Mouse (Mus musculus): ENCODE data around the gene B9d1.

The B9d1 gene

GRCm38 (mm10) chr11:61489874-61490273, 15.1 kb upstream of the B9d1 start:
- DNase-seq, result no peak

DNA sequence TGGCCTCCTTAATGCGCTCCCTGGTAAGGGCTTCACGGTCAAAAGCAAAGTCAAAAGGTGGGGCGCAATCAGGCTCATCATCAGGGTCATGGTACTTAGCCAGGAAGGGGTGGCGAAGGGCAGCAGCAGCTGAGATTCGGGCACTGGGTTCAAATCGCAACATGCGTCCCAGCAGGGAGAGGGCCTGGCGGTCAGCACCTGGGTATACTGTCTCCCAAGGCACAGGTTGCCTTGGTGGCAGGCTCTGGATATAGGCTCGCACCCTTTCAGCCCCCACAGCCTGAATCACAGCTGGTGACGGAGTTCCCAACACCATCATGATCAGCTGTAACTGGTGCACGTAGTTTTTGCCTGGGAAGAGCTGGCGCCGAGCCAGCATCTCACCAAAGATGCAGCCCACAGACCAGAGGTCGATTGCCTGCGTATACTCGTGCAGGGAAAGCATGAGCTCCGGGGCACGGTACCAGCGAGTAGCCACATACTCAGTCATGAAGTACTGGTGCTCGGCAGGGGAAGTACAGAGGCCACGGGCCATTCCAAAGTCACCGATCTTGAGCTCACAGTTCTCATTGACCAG, 13.9 kb upstream of the B9d1 start:
- DNase-seq, result no peak

- no peak for DNase-seq
These were observed 12.1 kb upstream of the B9d1 start for GRCm38 (mm10) chr11:61492749-61493401.

DNA sequence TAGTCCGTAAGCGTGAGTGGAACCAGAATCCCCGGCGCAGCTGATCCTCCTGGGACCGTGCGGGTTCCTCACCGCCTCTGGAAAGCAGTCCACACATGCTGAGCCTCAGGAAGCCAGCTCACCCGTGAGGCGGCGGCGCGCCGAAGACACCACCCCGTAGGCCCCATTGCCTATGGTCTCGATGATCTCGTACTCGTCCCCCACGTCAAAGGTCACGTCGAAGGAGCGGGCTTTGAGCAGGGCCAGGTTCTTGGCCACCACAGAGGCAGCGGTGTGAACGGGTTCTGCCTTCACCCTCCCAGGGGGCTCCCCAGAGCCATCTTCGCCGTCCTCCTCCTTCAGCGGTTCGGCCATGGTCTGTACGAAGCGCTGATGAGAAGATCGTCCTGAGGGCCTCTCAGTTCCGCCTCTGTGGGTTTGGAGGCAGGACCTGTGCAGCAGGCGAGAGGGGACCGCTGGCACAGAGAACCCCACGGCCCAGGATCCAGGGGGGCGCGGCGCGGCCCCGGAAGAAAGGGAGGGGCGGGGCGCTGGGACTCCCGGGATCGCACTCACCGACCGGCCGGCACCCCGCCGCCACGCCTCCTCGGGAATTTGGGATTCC, 11.3 kb upstream of the B9d1 start:
- DNase-seq, result peak; percentile 57

DNA sequence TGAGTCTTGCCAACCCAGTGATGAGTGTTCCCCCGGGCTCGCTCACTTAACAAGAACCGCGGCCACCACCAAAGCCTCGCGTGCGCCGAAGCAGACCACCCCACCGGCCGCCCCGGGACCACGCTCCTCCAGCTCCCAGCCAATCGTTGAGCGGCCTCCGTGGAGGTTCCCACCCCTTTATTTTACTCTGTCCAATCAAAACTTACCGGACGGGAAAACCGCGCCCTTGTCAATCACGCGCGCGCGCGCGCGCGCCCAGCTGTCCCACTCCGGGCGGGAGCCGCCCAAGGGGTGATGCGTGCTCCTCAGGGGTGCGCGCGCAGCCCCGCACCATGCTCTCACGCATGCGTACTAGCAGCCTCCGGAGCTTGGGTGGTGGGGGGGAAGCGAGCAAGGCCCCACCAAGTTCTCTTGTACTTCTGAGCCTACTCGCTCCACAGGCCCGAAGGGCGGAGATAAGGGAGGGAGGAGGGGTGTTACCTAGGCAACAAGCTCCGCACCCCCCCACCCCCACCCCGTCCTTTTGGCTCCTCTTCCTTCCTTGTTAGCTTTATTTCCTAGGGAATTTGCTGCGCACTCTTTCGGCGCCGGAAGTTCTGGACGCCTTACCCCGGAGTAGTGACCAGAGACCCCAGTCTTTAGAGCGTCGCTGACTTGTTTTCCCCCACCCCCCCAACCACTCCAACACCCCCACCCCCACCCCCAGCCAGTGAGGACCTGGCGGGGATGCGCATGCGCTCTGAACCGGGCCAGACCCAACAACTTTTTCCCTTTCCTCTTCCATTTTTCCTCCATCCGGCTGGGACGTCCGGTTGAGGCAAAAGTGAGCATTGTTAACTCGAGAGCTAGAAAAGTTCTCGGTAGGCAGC, 10.6 kb upstream of the B9d1 start, which contains the start of gene Mapk7:
Gene Mapk7, minus strand, starts transcription at position 278 of the 869 bp plus-strand sequence.
- peak; percentile 98 for DNase-seq

DNA sequence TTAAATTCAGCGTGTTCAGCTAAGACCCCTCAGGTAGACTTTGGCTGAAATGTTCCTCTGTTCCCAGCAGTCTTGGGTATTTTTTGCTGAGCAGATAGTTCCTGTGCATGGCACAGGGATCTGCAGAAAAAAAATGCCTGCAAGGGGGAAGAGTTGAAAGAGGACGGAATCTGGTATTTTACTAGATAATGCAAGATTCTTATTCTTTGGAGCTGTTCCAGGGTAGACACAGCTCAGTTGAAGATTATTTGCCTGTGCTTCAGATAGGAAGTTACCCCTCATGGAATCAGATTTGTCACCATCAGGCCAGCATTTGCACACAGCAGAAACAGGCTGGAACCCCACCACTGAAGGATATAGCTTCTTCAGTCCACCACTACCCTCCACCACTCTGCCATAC, 9.4 kb upstream of the B9d1 start:
- no peak for DNase-seq

DNA sequence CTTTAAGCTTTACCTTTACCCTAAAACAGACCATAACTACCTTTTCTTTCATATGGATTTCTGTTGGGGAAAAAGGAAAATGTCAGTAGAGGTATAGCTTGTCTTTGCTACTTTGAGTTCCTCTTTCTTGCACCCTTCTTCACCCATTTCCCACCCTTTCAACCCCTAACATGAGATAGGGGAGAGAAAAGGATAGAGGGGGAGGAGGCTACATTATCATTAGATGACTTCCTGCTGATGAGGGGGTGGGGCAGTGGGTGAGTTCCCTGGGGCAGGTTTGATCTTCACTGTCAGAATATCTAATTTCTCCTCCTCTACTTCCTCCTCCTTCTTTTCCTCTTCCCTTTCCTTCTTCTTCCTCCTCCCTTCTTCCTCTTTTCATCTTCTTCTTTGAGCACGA, 7.5 kb upstream of the B9d1 start:
- DNase-seq, result no peak

- DNase-seq, result no peak
These were observed 6.0 kb upstream of the B9d1 start for GRCm38 (mm10) chr11:61498736-61499504.

GRCm38 (mm10) chr11:61503933-61504332, 1.0 kb upstream of the B9d1 start:
- no peak for DNase-seq

GRCm38 (mm10) chr11:61514953-61515352, 10.0 kb downstream of the B9d1 start:
- peak; percentile 27 for DNase-seq

- DNase-seq, result no peak
These were observed 13.0 kb downstream of the B9d1 start for GRCm38 (mm10) chr11:61517971-61518370.

DNA sequence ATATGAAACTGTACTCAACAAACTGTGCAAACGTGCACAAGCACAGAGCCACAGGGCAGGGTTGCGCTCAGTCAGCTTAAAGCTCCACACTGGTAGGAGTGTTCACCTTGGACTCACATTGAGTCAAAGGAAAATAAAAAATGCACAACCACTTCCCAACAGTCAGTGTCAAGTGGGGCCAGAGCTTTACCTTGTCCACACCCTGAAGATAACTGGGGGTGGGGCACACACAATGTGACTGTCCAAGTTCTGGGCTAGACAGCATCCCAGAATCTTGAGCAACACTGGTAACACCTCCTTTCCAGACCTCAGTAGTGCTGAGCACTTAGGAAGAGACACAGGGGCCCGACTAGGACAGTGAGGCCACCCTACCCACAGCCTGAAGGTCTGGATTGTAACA, 13.9 kb downstream of the B9d1 start:
- DNase-seq, result no peak

GRCm38 (mm10) chr11:61519484-61520107, 14.7 kb downstream of the B9d1 start:
- no peak for DNase-seq

DNA sequence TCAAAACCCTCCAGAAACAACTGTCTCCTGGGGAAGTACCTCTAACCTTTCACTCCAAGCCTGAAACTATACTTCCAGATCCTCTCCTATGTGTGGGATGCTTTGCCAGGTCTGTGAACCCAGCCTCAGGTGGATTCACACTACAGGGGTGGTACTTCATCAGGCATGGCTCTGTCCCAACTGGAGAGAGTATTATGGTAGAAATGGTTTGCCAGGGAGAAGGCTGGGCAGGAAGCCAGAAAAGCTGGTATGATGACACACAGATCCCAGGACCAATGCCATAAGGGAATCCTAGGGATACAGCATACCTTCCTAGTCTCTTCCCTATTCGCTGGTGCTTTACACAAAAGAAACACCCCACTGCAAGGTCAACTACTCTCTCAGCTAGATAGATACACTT, 21.9 kb downstream of the B9d1 start:
- DNase-seq, result no peak

DNA sequence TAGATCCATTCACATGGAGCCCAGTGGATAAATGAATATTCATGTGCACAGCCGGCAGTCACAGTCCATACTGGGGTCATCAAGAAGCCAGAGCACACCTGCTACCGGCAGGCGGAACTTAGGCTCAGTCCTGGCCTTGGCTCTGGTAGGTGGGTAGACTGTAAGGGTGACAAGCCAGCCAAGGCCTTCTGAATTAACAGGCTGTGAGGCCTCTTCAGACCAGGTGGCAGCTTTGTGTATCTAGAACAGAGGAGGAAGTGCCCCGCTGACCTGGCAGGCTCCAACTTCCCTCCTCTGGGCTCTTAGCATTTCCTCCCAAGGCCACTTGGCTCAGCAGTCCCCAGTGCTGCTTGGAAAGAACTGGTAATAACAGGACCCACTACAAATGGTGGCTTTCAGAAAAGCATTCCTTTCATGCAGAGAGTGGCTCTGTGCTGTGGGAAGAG, 24.3 kb downstream of the B9d1 start:
- DNase-seq, result no peak

DNA sequence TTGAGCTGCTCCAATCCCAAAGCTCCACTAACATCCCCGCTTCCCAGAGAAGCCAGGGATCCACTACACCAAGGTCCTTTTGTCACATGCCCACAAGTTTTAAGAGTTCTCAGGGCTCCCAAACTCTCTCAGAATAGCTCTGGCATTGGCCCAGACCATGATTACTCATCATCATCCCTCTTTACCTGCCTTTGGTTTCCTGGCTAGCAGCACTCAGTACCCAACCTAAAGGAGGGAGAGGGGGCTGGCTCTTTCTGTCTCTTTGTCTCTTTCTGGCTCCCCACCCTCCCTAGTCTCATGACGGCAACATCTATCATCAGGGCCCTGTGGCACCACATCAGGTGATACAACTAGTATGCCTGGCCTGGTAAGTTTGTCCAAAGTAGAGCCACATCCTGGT, 27.9 kb downstream of the B9d1 start:
- DNase-seq, result no peak

- DNase-seq, result no peak
These were observed 28.6 kb downstream of the B9d1 start for GRCm38 (mm10) chr11:61533571-61533970.

- DNase-seq, result no peak
These were observed 30.6 kb downstream of the B9d1 start for GRCm38 (mm10) chr11:61535530-61535929.

DNA sequence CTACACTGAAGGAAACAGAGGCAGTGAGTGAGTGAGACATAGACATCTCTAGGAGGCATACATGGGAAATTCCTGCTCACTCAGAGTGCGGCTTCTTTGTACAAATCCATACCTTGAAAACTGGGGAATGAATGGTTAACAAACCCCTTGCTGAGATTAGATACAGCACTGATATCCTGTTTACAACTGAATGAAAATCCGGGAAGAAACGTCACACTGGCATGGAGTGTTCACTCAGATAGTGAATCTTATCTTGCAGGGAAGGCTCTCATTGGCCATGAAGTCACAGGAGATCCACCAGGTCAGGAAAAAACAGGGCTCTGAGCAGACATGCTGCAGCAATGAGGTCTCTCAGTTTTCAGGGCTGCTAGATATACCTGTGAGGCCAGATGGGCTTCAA, 32.0 kb downstream of the B9d1 start:
- DNase-seq, result no peak

DNA sequence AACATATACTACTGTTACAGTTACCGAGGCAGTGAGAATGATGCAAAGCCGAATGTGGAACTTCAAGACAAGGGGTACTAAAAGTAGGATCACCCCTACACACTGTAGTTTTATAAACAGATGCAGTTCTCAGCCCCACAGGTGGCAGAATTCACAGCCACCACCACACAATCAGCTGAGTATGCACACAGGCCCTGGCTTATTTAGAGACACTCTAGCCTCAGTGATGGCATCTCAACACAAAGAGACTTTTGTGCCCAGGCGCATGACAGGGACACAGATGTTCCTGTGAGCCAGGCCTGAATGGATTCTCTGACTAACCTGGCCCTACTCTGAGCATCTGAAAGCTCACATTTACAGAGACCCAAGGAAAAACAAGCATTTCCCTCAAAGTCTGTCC, 32.4 kb downstream of the B9d1 start:
- no peak for DNase-seq

- no peak for DNase-seq
These were observed 35.7 kb downstream of the B9d1 start for GRCm38 (mm10) chr11:61540642-61541041.

- no peak for DNase-seq
These were observed 36.2 kb downstream of the B9d1 start for GRCm38 (mm10) chr11:61541106-61541505.

All from thymus, postnatal 14 days (tissue).